Mouse (Mus musculus) adrenal gland, postnatal 36 days (tissue): ENCODE measurements around the gene Ddx6. TPM values are rescaled to one million over a fixed set of nuclear protein-coding genes. Genes with fewer than 3 reads are reported as not detected.
"Not testable (repeated sequence)": the region's sequence is repeated elsewhere in the genome, so short reads cannot be mapped to it uniquely, and the experiment has no call there.

Source experiments
- DNase-seq, 2 experiments: peaks; one replicate each; pipeline ENCODE4 v3.0.0; 2021; ENCODE audit warnings: mixed read lengths in 1 of 2
- long read RNA-seq, 2 experiments: library from polyadenylated mRNA; stranded (forward); transcript quantifications; one replicate each; pipeline ENCODE4 v2.0.0; 2021; ENCODE audit warnings: borderline sequencing depth in 2 of 2
- total RNA-seq, 2 experiments: library from RNA; stranded (reverse); gene quantifications; 2 replicates each; pipeline ENCODE4 v1.2.3; 2021

Gene Ddx6
- 100 to 1,000 TPM; 134 to 149 TPM for total RNA-seq
- long read RNA-seq, experiment 1, full-length matches to known transcripts = 9 of 58 reads
- long read RNA-seq, experiment 1, partial matches to known transcripts = 5 of 58 reads
- long read RNA-seq, experiment 1, other reads (novel, unspliced or antisense) = 44 of 58 reads
- long read RNA-seq, experiment 2, partial matches to known transcripts = 0 of 13 reads
- long read RNA-seq, experiment 2, other reads (novel, unspliced or antisense) = 13 of 13 reads

DNA sequence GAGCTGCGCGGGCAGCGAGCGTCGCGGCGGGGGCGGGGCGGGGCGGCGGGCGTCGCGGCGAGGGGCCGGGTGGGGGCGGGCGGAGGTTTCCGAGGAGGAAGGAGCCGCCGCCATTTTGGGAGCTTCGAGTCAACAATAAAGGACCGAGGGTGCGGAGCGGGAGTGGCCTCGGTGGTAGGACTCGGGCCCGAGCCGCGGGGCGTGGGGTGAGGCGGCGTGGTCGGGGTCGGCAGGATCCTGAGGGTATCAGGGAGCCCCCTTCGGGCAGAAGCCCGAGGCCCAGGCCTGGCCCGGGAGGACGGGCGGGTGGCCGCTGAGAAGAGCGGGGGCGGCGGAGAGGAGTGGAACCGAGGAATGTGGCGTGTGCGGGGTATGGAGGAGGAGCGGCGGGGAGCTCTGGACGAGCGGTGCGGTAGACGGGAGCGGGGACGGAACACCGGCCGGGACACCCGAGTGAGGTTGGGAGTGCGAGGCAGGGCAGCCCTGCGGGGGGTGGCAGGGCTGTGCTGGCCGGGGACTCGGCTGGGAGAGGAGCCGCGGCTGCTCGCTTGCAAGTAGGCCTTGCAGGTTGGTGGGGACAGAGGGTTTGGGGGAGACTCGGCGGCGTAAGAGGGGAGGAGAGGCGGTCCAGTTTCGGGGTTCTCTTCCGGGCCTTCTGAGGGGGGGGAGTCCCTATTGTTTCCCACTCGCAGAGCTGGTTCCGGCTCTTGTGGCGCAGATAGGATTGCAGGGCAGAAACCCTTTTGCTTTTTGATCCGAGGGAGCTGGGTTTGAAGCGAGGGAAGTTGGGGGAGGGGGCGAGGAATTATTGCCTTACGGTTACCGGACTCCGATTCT, at the start of gene Ddx6:
Gene Ddx6 (plus strand): TSS at position 114 of the 837 bp plus-strand sequence.
- DNase-seq = peak; percentile 80 to 84

DNA sequence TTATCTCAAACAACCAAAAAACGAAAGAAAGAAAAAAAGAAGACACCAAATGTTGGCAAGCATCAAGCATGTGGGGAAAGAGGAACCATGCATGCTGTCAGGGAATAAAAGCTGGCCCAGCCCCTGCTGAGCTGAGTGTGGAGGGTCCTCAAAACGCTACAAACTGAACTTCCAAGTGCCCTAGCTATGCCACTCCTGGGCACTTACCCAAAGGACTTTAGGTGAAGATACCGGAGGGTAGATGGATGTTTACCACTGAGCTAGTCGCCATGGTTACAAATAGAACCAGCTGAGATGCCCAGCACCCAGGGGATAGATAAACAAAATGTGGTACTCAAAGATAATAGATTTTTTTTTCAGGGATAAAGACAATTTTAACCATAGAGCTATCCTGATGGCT, 43.1 kb upstream of the Ddx6 start, which contains the start of gene Cxcr5:
Gene Cxcr5 (minus strand): TSS at position 281 of the 400 bp plus-strand sequence.
- DNase-seq = no peak

DNA sequence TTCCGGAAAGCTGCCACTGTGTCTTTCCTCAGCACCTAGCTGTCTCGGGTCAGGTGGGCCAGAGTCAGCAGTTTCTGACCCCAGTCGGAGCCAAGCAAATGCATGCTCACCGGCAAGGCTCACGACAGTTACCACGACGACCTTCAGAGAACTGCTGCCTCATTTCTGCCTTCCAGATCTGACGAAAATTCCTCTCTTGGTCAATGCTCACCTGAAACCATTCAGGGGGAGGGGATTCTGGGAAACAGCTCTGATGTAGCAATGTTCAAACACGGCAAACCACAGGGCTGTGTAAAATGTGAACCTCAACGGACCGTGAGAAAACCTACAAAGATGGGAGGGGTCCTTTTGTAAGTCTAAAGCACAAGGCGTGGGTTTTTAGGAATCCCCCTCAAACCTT, 41.8 kb upstream of the Ddx6 start:
- DNase-seq = no peak

DNA sequence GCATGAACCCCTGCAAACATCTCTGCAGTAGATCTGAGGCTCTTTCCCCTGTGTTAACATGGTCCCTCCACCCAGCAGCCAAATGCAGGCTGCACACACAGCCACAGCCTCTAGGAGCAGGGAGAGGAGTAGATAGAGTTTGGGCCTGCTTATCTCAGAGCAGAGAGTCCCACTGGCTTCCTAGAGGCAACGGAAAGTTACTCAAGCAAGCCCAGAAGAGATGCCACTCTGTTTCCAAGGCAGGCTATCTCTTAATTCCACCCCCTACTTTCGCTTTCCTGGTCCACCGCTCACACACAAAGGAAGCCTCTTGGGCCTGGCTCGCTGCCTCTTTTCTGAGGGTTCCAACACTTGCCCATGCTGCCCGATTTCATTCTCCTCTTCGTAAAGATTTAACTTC, 39.3 kb upstream of the Ddx6 start:
- no peak for DNase-seq

DNA sequence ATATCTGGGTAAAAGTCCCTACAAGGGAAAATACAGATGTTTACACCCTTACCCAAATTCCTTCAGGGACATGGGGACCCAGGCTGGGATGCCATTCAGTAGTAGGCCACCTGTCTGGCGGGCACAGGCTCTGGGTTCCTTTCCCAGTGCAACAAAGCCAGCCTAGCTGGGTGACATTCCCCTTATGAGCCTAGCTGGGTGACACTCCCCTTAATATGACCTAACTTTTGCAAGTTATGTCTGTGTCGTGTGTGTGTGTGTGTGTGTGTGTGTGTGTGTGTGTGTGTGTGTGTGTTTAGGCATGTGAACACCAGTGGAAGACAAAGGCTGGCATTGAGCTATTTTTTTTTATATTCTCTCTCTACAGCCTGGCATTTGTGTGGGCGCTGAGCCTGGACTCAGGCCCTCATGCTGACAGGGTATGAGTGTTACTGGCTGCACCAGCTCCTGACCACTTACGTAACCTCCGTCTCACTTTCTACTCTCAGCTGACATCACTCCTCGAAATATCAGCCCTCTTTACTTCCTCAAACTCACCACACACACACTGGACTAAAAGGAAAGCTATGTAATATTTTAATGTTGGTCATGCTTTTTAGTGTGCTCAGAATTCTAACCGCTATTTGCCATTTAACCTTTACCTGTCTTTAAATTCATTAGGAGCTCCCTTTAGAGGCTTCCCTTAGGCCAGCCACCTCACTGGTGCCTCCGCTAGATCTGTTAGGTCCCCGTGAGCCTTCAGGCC, 37.2 kb upstream of the Ddx6 start:
- DNase-seq = peak in 1 of 2 experiments; percentile 12

DNA sequence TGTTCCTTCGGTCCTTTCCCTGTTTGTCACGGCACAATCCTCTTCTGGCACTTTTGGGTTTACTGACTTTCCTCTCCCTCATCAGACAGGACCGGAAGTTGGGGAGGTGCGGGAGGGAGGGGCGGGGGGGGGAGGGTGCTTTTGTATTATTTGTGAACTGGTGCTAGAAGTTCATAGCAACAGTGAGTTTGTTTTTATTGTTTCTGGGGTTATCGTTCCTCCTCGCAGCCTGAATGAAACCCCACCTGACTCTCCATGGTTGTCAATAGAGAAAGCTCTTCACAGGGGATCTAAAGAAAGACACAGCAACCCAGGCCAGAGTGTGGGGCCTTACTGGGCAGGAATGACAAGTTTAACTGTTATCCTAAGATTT, 36.6 kb upstream of the Ddx6 start:
- DNase-seq = no peak

DNA sequence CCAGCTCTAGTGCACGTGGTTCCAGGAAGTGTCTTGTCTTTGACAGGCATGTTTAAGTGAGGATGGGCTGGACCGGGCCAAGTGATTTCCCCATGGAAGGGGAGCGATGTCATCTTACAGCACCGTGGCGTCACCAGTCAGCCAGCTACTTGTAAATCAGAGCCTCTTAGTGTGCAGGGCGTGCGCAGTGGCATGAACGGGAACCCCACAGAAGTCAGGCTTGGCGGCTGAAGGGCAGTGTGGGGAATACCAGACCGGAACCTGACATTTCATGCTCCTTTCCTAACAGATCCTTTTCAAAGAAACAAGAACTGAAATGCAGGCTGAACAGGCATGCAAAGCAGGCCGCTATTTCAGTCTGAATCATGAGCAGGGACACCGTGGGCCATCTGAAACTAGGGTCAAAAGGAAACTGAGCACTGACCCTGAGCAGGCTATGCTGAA, 33.7 kb upstream of the Ddx6 start:
- no peak for DNase-seq

DNA sequence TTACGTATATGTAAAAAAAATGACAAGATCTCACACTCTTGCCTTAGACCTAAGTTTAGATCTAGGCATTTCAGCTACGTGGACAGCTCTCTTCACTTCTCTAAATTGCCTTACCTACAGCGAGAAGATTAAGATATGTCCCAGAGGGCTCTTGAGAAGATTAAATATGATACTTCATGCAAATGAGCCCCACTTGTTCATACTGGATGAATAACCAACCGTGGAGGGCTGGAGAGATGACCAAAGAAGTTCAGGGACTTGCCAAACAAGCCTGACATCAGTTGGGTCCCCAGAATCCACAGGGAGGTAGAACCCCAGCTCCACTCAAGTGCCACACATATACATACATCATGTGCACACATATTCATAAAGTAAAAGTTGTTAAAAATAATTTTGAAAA, 31.4 kb upstream of the Ddx6 start:
- no peak for DNase-seq

DNA sequence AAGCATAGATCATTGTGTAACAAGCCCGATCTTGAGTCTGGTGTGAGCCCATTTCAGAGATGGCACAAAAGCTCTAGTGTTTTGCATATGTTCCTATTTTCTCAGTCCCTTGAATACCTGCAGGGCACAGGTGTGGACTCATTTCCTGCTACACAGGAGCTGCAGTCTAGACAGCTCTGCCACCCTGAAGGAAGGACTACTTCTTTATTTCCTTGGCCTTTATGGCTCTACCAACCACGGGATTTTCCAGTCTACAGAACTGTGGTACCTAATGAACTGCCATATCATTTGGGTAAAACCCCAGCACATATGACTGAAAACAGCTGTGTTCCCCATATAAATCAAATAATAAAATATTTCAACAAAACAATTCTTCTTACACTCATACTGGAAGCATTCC, 29.6 kb upstream of the Ddx6 start:
- DNase-seq = no peak

DNA sequence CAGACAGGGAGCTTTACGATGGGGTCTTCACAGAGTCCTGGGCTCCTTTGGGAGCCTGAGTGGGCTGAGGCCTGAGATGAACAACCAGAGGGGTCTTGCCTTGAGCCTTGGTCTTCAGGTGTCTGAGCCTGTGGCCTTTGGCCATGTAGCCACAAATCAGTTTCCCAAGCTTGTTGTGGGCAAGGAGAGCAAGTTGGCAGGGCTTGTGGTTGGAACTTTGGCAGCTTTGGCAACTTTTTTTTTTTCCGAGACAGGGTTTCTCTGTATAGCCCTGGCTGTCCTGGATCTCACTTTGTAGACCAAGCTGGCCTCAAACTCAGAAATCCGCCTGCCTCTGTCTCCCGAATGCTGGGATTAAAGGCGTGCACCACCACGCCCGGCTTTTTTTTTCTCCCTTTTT, 28.6 kb upstream of the Ddx6 start:
- not testable (repeated sequence) for DNase-seq

DNA sequence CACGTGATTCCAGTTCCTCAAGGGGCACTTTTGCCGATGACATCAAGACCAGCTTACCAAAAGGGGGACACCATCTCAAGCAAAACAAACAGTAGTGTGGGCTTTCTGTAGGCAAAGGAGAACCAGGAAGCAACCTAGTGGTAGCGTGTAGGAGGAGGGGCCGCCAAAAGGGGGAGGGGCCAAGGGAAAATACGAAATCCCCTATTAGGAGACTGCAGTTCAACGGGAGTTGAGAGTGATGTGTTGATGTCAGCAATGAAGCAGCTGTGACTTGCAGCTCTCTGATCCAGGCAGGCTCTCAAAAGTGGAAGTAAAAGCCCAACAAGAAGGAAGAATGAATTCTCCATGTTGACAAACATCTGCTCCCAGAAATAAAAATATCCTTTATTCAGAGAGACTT, 25.3 kb upstream of the Ddx6 start:
- peak in 1 of 2 experiments; percentile 47 for DNase-seq

DNA sequence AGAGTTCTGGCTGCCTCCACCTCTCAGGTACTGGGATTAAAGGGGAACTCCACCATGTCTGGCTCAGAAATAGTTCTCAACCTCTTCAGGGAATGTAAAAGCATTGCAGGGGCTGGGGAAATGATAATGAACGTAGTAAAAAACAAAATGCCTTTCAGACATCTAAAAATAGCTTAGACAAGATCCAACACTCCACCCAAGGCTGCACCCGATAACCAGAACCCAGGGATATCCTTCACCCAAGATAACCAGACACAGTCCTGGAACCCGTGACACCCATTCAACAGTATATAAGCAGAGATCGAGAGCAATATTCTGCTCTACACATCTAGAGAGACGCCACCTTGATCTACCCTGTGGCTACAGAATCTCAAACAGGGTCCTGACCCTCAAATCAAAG, 24.6 kb upstream of the Ddx6 start:
- no peak for DNase-seq

DNA sequence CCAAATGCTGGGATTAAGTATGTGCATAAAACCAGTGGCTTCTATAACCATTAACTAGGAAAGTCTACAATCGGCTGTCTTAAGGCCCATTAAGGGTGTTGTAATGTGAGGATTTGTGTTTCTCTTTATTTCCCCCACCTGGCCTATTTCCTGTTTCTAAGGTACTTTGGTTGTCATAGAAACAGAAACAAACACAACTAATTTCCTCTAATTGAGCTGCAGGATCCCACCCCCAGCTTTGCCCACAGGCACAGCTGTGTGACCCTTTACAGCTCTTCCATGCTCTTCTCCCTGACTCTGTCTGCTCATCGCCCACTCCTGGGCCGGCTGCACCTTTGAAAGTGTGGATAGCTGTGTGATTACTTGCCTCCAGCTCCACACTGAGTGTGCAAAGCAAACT, 23.3 kb upstream of the Ddx6 start:
- no peak for DNase-seq

DNA sequence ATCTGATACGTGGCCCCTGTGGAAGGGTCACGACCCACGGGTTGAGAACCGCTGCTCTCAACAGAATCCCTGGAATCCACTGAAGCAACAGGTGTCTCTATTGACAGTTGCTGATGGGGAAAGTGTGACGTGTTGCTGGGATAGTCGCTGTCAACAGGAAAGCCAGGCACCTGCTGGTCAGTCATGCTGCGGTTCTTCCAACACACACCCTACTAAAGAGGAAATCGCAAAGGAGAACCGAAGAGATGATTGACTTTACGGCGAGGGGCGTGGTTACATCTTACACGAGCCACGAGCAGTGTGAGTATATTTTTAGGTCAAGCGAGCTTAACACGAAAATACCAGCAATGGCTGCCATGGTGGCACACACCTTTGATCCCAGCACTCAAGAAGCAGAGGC, 22.3 kb upstream of the Ddx6 start:
- DNase-seq = no peak

DNA sequence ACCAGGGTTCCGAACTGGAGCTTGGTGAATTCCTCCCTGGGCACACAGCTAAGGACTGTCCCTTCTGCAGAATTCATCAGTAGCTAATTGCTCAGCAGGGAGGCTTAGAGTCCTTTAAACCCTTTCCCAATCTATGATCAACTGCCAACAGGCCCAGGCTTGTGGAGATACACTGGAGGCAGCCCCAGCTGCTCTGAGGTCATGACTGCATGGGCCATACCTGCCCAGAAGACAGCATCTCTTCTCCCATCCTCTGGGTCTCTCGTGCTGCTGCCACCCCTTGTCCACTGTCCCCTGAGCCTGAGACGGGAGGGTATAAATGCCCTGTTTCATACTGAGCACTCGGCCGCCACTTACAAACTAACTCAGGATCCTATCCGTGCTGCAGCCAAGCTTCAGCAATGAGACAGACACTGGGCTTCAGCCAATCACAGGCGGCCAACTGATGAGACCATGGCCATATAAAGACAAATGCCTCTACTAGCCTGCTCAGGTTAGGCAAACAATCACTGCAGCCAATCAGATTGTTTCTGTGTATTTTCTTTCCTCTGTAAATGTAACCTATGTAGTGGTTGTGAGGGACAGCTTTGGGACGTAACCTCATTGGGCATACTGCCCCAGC, 17.9 kb upstream of the Ddx6 start:
- DNase-seq = no peak

DNA sequence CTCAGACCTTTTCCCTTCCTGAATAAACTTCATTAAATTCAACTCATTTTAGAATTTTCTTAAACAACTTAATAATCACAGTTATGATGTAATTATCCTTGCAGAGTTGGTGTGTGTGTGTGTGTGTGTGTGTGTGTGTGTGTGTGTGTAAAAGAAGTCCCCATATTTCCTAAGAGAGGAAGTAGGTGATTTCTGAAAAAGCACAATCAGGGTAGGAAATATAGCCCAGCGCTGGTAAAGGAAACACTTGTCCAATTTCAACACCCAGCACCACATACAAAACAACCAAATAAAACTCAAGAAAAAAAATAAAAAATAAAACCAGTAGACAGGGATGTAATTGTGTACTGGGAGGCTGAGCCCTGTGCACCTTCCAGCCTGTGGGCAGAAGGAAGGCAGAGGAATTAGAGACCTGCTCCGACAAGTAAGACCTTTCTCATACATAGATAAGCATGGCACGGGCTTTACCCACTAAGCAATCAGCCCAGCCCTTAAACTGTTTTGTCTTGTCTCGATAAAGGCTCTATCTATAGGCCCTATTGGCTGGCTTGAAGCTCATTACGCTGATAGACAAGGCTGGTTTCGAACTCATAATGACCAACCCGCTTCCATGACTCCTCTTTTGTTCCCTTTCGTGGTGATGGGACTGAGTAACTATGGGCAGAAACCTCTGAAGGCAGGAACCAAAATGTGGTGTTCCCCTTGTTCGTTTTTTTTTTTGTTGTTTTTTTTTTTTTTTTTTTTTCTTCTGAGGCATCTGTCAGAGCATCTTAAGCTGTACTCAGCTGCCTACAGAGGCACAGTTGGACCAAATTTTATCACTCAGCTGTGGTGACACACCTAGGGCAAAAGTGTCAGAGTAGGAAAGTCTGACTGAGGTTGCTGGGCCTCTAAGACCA, 17.2 kb upstream of the Ddx6 start:
- DNase-seq = no peak

DNA sequence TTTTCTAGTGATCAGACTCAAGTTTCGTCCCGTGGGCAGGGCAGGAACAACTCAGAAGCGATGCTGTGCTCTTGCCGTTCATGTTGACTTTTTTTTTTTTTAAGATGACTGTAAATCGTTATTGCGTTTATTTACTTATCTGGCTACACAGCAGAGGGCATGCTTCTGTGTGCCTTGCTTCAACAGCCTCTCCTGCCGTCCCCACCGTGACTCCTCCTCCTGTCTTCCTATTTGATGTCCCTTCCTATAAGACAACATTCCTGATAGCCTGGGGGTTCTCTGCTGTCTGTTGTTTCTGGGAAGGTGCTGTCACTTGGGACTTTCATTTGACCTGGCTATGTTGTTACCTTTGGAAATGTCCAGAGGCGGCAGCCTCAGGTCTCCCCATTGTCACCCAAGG, 16.1 kb upstream of the Ddx6 start:
- no peak for DNase-seq

DNA sequence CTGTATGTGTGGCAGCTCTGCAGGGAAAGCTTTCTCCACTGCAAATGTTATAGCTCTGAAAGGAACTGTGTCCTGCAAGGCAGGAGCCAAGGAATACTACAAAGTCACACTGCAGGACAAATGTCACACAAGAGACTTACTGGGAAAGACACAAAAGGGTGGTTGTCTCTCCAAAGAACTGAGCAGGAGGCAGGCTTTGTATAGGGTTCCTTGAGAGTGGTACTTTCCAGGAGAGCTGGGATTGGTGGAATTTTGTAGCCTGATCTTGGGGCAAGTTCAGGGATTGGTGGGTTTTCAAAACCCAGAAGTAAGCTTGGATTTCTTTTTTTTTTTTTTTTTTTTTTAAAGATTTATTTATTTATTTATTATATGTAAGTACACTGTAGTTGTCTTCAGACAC, 15.6 kb upstream of the Ddx6 start:
- DNase-seq = no peak

DNA sequence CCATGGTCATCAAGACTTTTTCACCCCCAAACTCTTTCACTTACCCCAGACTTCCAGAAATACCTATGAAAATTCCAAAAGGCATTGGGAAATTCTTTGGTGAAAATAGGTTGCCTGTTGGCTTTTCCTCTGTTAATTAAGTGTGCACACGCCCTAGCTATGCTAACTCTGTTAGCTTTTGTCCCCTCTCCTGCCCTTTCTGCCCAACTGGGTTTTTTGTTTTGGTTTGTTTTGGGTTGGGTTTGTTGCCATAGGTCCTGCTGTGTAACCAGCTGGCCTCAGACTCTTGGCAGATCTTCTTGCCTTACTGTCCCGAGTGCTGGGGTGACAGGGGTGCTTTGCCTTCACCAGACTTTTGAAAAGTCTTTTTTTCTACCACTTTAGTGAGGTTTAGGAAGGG, 13.7 kb upstream of the Ddx6 start:
- DNase-seq = no peak

DNA sequence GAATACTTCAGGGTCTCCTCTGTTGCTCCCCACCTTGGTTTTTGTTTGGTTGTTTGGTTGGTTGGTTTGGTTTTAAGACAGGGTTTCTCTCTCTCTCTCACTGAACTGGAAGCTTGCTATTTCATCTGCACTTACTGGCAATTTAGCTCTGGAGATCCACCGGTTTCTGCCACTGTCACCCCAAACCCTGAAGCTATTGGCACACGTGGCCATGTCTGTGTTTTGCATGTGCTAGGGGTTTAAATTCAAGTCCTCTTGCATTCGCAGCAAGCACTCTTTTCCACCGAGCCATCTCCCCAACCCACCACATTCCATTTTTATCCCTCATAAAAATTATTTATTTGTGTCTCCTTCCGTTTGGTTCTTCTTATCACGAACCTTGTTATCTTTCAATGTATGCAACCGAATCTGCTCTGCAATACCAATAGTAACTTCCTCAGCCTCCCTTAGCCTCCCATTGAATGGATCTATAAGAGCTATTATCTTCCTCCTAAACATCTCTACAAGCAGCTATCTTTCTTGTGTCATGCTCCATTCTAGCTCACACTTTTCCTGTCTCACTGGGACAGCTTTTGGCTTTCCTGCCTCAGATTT, 13.0 kb upstream of the Ddx6 start:
- DNase-seq = no peak

DNA sequence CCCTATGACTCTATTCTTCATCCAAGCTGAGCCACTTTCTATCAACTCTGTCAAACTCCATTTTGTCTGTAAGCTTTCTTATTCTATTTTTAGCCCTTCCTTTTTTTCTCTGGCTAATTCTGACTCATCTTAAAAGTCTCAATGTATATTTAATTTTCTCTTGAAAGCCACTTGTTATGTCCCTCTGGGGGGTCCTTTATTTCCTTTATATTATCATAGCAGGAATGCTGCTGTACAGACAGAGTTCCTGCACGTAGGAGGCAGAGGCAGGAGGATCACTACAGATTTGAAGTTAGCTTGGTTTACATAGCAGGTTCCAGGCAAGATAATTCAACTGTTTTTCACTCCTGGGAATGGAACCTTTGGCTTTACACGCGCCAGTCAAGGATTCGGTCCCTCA, 11.5 kb upstream of the Ddx6 start:
- DNase-seq = no peak
